Mouse (Mus musculus): Measurements from ENCODE around the gene Dynlt1a.
"Not testable (repeated sequence)": the region's sequence is repeated elsewhere in the genome, so short reads cannot be mapped to it uniquely, and the experiment has no call there.

DNA sequence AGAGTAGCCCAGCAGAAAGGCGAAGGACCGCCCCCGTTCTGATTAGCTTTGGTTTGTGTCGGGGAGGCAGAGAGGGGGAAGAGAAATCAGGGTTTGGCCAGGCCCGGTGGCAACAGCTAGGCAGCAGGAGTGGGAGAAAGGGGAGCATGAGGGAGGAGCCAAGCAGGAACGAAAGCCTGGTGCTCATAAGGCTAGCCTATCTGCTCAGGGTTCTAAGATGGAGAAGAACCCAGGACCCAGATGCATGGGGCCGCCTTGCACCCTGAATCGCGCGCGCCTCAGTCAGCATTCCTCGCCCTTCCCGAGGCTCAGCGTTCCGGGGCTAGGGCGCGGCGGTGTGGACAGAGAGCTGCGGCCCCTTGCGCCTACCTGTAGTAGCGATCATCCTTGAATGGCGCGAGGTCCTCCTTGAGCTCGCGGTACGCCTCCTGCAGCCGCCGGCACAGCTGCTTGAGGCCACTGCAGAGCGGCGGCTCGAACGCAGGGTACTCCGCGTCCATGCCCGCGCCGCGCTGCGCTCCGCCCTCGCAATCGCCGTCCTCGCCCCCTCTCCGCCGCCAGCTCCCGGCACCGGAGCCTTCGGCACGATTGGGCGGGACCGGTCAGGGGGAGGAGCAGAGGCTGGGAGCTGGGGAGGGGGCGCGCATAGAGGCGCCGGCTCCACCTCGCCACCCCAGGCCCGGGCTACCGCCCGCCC, 3.9 kb upstream of the Dynlt1a start:
- not testable (repeated sequence) for TF ChIP-seq CTCF, EP300 (IDR thresholded peaks at IDR 0.05; ENCODE audit: low read depth)
